Mouse (Mus musculus) small intestine, adult 2 months (tissue): Measurements from ENCODE around the gene Krtap5-1.

Experiments used
- CTCF ChIP-seq: fragments of 200-500 bp; IDR thresholded peaks from 2 replicates; pipeline ENCODE4 v1.5.1; 2012; ENCODE audit warnings: low read depth, mild to moderate bottlenecking, control low read depth, inconsistent platforms, low read length, moderate library complexity, mixed read lengths; ENCODE audit not compliant: insufficient replicate concordance, insufficient read length; ENCODE audit errors: extremely low read depth
- POLR2A ChIP-seq: fragments of 200-500 bp; IDR thresholded peaks from 2 replicates; pipeline ENCODE4 v1.6.1; 2012; ENCODE audit warnings: low read depth, mild to moderate bottlenecking, control low read depth, inconsistent platforms, low read length, moderate library complexity

- no peak for TF ChIP-seq POLR2A
- no peak for TF ChIP-seq CTCF
Observed at GRCm38 (mm10) chr7:142342247-142342640, 45.3 kb upstream of the Krtap5-1 start.
